Mouse (Mus musculus) neutrophil, adult 5-6 weeks (primary cell): ENCODE measurements at regions not wholly inside any gene's neighbourhood (a gene's known extent, or its start where the extent isn't known, plus 50 kb on each side); places are given as distances from the start of the nearest gene placed in this dataset.
"Not testable (repeated sequence)": the region's sequence is repeated elsewhere in the genome, so short reads cannot be mapped to it uniquely, and the experiment has no call there.

Experiments
- ATAC-seq: fragments of 151-379, 151-347 bp; 2 replicates; pipeline ENCODE4 v1.8.0; 2017; ENCODE audit warnings: mild to moderate bottlenecking, moderate TSS enrichment; ENCODE audit not compliant: insufficient number of reproducible peaks, poor library complexity, low FRiP score, severe bottlenecking; ENCODE audit errors: extremely low read depth

DNA sequence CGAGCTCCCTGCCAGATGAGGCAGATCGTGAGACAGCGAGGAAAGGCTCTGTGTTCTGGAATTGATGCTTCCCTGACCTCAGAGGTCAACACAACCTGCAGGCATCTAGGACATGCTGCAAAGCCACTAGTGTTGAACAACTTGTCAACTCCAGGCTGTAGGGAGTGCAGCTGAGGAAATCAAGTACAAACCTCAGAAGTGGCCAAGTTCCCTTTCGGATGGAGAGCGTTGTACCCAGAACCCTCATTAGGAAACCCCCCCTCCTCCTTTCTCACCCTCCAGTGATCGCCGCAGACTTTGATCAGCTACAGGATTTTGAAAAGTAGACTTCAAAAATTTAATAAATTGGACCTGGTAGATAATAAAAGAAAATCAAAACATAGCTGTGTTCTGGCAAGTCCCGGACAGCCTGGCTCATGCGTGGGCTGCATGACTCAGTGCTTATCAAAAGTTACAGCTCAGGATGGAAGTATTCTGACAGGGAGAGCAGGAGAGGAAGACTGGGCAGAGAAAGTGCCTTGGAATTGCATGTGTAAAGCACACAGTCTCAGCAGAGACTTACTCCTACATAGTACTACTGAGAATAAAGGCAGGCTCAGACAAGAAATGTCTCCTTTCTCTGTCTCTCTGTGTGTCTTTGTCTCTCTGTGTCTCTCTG, 224.2 kb downstream of the Diras2 start:
- ATAC-seq = peak; percentile 40; the same call in 1 of the 2 replicates

DNA sequence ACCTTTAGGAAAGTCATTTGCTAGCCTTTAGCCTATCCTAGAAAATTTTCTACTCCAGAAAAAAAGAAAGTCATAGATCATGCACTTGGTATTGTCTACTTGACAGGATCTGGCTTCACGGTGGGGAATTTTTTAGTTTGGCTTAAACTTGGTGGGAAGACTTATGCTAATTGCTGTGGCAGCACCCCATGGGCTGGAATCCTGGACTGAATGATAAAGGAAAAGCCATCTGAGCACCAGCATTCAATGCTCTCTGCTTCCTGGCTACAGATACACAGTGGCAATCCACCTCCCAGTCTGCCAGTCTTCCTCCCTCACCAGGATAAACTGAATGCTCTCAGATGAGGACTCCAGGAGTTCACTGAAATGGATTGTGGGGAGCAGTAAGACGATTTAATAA, 220.1 kb downstream of the Diras2 start:
- ATAC-seq = no peak

- ATAC-seq = no peak
Observed at GRCm38 (mm10) chr13:52318276-52318675, 212.8 kb downstream of the Diras2 start.

DNA sequence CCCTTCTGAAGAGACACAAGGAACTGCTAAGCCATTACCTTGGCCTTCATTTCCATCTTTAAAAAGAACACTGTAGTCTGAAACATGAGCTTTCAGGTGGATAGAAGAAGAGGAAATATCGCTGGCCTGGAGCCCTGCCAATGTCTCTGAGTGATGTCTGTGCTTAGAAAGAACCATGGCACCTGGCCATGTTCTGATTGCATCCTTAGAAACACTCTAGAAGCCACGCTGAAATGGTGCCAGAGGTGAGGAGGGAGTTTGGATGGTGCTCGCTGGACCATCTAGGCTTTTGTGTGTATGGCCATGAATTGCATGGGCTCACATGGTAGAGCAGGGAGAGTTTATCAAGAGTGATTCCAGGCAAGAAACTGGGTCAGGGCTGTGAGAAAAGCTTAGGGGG, 207.4 kb downstream of the Diras2 start:
- no peak for ATAC-seq

DNA sequence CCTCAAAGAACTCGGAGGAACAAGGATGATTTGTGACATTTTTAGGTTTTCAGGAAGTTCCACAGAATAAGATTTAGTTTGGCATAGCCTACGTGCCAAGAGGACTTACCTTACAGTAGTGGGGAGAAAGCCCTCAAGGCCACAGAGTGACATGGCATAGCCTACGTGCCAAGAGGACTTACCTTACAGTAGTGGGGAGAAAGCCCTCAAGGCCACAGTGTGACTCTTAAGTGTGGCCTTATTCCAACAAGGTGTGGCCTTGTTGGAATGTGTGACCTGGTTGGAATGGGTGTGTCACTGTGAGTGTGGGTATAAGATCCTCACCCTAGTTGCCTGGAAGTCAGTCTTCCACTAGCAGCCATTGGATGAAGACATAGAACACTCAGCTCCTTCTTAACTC, 206.7 kb downstream of the Diras2 start:
- not testable (repeated sequence) for ATAC-seq

DNA sequence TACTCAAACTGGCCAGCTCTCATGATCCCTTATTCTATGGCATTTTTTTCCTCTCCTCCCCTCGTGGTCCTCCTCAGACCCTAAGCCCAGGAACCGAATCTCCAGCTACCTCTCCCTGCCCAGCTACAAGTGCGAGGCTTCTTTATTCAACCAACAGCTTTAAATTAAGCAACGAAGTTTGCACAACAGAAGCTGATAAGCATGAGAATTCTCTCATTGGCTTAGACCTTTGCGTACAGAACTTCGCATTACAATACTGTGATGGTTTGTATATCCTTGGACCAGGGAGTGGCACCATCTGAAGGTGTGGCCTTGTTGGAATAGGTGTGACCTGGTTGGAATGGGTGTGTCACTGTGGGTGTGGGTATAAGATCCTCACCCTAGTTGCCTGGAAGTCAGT, 205.4 kb downstream of the Diras2 start:
- ATAC-seq = not testable (repeated sequence)

DNA sequence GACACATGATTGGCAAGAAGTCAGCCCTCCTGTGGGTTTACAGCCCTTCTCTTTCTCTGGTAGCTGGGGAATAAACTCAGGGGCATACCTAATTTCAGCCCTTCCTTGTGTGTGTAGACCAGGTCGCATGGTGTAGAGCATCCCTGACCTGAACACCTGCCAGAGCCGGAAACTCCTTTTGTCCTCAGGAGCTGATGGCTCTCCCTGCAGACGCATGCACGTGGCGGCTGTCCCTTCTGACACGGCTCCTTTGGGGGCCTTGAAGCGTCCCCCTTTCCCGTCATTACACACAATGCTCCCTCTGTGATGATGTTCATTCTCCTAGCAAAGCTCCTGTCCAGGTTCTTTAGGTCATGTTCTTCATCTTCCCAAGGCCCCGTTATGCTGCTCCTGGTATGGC, 203.3 kb downstream of the Diras2 start:
- ATAC-seq = no peak

- ATAC-seq = no peak
Observed at GRCm38 (mm10) chr13:52328766-52329165, 202.3 kb downstream of the Diras2 start.

DNA sequence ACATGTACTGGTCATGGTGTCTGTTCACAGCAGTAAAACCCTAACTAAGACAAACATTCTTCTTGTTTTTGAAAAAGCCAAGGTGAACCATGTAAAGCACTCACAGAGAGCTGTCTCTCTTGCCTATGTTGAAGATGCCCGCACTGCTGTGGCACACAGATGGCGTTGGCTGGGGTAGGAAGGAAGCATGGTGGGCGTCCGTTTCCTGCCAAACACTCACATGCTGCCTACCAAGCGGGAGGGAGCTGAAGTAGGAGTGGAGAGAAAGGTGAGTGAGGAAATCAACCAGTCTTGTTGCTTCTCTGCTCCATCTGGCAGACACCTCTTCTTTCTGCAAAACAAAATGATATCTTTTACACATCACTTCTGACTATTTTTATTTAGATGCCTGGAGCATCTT, 200.0 kb downstream of the Diras2 start:
- ATAC-seq = peak; percentile 30; the same call in 1 of the 2 replicates

- no peak for ATAC-seq
Observed at GRCm38 (mm10) chr13:52334962-52335361, 196.1 kb downstream of the Diras2 start.

DNA sequence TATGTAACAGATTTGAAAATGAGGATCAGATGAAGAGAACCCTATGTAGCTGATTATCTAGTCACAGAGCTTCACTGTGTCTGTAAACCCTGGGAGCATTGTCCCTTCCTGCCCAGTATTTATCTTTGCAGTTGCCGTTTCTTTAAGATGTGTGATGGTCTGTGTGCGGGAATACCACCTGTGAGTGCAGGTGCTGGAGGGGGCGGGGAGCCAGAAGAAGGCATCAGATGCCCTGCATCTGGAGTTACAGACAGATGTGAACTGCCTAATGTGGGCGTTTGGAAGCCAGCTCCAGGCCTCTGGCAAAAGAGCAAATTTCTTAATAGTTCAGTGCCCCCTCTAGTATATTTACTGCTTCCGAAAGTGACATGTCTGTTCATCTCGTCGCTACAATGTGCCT, 193.1 kb downstream of the Diras2 start:
- ATAC-seq = no peak

DNA sequence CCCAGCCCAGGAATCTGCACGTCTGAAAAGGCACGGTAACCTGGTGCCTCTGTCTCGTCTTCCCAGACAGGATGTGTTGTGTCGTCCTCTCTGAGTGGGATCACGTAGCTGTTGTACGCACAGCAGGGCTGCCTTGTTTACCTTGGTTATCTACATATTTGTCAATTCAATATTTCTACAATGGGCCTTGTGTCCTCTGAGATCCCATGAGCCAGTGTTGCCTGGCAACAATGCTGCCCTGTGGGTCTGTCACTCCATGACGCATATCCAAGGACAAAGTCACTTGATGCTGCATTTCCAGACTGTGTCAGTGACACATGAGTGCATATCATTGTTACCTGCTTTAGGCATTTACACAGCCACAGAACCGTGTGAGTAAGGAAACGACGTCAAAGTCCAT, 191.9 kb downstream of the Diras2 start:
- no peak for ATAC-seq

DNA sequence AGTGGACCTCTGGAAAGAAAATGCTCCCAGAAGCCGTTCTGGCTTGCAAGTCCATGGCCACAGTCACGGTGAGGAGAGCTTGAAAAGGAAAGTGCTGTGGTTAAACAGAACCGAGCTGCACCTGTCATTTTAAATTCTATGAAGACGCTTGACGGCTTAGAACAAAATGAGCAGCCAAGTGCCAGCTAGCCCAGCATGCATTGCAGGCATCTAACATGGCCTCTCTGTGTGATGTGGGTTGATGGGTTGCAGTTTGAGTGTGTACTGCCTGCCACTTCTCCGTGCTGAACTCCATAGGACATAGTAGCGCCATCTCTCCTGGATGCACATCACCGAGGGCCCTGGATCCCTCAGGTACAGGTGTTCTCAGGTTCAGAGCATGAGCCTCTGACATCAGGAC, 189.1 kb downstream of the Diras2 start:
- no peak for ATAC-seq

GRCm38 (mm10) chr13:52344383-52344782, 186.7 kb downstream of the Diras2 start:
- no peak for ATAC-seq

- ATAC-seq = no peak
Observed at GRCm38 (mm10) chr13:52344853-52345252, 186.2 kb downstream of the Diras2 start.

GRCm38 (mm10) chr13:52345375-52346026, 185.6 kb downstream of the Diras2 start:
- no peak for ATAC-seq

DNA sequence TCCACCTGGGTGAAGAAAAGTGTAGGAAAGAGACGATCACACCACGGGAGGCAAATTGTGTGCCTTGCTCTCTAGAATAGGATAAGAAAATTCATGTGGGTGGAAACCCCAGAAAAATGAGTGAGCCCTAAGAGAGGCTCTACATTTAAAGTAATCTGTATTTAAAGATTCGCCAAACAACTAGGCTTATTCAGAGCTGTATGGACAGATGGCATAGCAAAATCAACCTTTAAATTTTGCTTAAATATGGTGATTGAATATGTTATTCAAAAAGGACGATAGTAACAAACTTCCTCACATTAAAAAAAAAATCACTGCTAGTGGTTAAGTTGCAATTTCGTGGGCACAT, 185.1 kb downstream of the Diras2 start:
- no peak for ATAC-seq

- ATAC-seq = no peak
Observed at GRCm38 (mm10) chr13:52347631-52348030, 183.4 kb downstream of the Diras2 start.

- ATAC-seq = no peak
Observed at GRCm38 (mm10) chr13:52349606-52350005, 181.5 kb downstream of the Diras2 start.

DNA sequence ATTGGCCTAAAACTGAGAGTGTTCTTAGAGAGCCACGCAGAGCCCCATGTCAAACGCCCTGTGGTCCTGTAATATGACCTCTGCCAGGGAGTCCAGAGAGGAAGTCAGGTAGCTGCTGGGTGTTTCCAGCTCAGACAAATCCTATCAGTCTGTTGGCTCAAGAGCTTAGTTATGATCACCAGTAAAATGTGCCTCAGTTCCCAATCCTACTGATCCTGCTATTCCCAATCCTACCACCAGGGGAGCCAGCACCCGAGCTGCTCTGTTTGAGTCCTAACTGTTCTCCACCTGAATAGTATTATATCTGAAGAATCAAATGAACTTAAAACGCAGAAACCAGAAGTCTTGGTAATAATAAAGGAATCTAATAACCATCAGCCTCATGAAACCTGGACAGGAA, 178.5 kb downstream of the Diras2 start:
- ATAC-seq = peak; percentile 41; the same call in 1 of the 2 replicates

DNA sequence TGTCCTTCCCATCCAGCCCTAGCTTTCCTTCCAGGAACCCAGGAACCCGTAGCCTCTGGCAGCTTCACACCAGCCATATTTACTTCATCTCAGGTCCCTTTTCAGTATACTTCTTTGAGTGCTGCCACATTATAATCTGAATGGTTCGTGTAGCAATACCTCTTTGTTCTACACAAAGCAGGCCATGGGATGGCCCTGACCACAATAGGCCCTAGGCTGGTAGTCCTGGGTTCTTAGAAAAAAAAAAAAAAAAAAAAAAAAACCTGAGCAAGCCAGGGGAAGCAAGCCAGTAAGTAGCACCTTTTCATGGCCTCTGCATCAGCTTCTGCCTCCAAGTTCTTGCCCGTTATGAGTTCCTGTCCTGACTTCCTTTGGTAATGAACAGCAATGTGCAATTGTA, 177.6 kb downstream of the Diras2 start:
- ATAC-seq = no peak
